Mouse (Mus musculus) central nervous system, embryonic 11.5 days (tissue): ENCODE results near the gene Adra2a. TPM values are rescaled to one million over a fixed set of nuclear protein-coding genes. Genes with fewer than 3 reads are reported as not detected.

Experiments
- polyA plus RNA-seq: library from polyadenylated mRNA; depleted of rRNA; stranded (reverse); fragments of >200 nt; gene quantifications from 2 replicates; pipeline ENCODE4 v1.2.3, GENCODE M21; 2012; rRNA removed

Gene Adra2a
- polyA plus RNA-seq, result 4.1 and 4.4 TPM in 2 replicates

DNA sequence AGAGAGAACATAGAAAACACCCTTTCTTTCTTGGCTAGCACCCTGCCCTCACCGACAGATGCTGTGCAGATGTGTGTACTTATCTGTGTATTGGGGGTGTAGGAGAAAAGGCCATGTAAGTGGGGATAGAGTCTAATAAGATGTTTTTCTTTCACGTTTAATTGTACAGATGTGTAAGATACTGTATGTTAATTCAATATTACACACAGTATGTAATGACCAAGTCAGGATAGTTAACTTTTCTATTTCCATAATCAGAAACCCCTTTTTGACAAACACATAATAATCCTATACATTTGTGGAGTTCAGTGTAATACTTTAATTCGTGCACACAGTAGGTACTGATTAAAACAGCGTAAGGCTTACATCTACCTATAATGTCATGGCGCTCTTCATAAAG lies at the start of gene Adra2a:
Adra2a (plus strand) TSS at position 301 of the 400 bp plus-strand sequence.

Other genes starting within 250 kb of the Adra2a start
- gene Pdcd4, start 151.9 kb upstream of the Adra2a start, polyA plus RNA-seq, result 43.9 and 62.0 TPM in 2 replicates
- 36.7 and 41.6 TPM in 2 replicates for gene Shoc2, start 99.8 kb upstream of the Adra2a start, polyA plus RNA-seq
- gene Bbip1, start 99.5 kb upstream of the Adra2a start, polyA plus RNA-seq, result 70.8 and 81.8 TPM in 2 replicates